In the genomic region with DNA sequence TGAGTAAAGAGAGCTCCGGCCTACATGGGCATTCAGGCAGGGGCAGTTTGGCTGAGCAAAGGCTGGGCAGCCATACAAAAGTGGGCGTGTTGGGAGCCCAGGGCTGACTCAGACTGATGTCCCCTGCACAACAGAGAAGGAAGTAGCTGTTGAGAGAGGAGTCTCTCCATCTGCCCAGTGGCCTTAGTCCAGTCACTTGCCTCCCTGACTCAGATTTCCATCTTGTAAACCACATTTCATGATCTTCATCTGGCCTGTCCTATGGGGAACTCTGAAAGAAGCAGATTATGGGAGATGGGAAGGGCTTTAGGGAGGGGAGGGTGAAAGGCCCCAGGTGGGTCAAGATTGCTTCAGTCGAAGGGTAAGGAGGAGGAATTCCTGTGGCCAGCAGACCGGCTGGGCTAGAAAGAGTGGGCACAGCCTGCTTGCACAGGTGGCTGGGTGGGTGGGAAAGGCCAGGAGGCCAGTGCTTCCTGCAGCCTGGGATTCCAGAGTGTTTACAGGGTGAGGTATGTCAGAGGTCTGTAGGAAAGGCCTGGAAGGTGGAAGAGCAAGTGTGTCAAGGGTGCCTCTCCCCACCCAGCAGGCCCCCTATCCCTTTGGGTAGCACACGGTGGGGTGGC, we compare ENCODE assay signal across 10 mouse cellular contexts.
DNase-seq lines count a peak whose midpoint lies in the region; ATAC-seq and TF ChIP-seq lines count a peak whose summit lies in the region.
"Had no signal": no experiment of that assay in that cellular context is flagged by ENCODE, and none has a peak within 500 bp of the region (broad histone marks: within the 10 kb centered on the region; RNA-seq: fewer than 3 reads in every experiment).

No protein-coding gene starts in this region.

- no peak overlapping the region for H3K4me3 ChIP-seq in kidney, embryonic 15.5 days (replicated peaks)
- H3K4me3 ChIP-seq in liver, postnatal 0 days (ENCODE audit: low read depth, low read length) = no peak overlapping the region
- H3K4me3 ChIP-seq: embryonic facial prominence, embryonic 13.5 days; heart, adult 2 months had no signal

- H3K9ac ChIP-seq in kidney, embryonic 15.5 days = no peak overlapping the region
- H3K9ac ChIP-seq in liver, postnatal 0 days (replicated peaks) = 0 out of 2 replicates have a peak overlapping the region, but pooled peaks have one; percentile 26
- H3K9ac ChIP-seq: embryonic facial prominence, embryonic 13.5 days had no signal

- TF ChIP-seq EP300 in liver, postnatal 0 days (IDR thresholded peaks at IDR 0.05; ENCODE audit: low read depth) = no peak

- H3K27ac ChIP-seq in kidney, embryonic 15.5 days = 0 out of 2 replicates have a peak overlapping the region, but pooled peaks have one; percentile 18
- peak overlapping the region; percentile 72; the same call in 1 of the 2 replicates for H3K27ac ChIP-seq in liver, postnatal 0 days (ENCODE audit: low read depth)
- H3K27ac ChIP-seq: embryonic facial prominence, embryonic 13.5 days had no signal

- 0 out of 2 replicates have a peak, but pooled peaks have one; percentile 19 for ATAC-seq in kidney, embryonic 15.5 days (replicated peaks; ENCODE audit: low FRiP score)
- no peak for ATAC-seq in liver, postnatal 0 days

- no peaks in the 10 kb centered on the region for H3K27me3 ChIP-seq in kidney, embryonic 15.5 days
- no peaks in the 10 kb centered on the region for H3K27me3 ChIP-seq in liver, postnatal 0 days (ENCODE audit: insufficient read depth, low read length)
- H3K27me3 ChIP-seq: embryonic facial prominence, embryonic 13.5 days; megakaryocyte, embryonic 14.5 days had no signal

- no peak for TF ChIP-seq CTCF in liver, postnatal 0 days (IDR thresholded peaks at IDR 0.05; ENCODE audit: low read depth)

- 73% methylated on average over 5 of the region's 5 CpGs for WGBS in kidney, embryonic 15.5 days
- 74% methylated on average over 5 of the region's 5 CpGs for WGBS in liver, postnatal 0 days (ENCODE audit: insufficient replicate concordance)

- no peaks in the 10 kb centered on the region for H3K9me3 ChIP-seq in kidney, embryonic 15.5 days (replicated peaks)
- H3K9me3 ChIP-seq in liver, postnatal 0 days (ENCODE audit: low read length) = no peaks in the 10 kb centered on the region
- H3K9me3 ChIP-seq: embryonic facial prominence, embryonic 13.5 days had no signal

- H3K4me2 ChIP-seq in kidney, embryonic 15.5 days = no peak overlapping the region
- H3K4me2 ChIP-seq in liver, postnatal 0 days (ENCODE audit: low read depth, low read length) = no peak overlapping the region
- H3K4me2 ChIP-seq: embryonic facial prominence, embryonic 13.5 days had no signal

- DNase-seq in kidney, postnatal 36 days = no peak
- DNase-seq in 3134 (ENCODE audit: extremely low read depth, insufficient read length, low spot score) (peak; percentile 79), NIH3T3 (ENCODE audit: low read depth) (peak; percentile 38)
- no peak for DNase-seq in liver, postnatal 0 days
- DNase-seq in layer of hippocampus, postnatal 14 days (ENCODE audit: low spot score in 2 of 2) = no peak
- DNase-seq in right cerebral cortex, adult 2 months (ENCODE audit: low spot score in 2 of 2) = no peak

- H3K4me1 ChIP-seq in kidney, embryonic 15.5 days = peaks cover 34% of the 10 kb centered on the region
- H3K4me1 ChIP-seq in liver, postnatal 0 days (ENCODE audit: insufficient read depth) = peaks cover 65% of the 10 kb centered on the region

- no peaks in the 10 kb centered on the region for H3K36me3 ChIP-seq in kidney, embryonic 15.5 days
- no peaks in the 10 kb centered on the region for H3K36me3 ChIP-seq in liver, postnatal 0 days (replicated peaks; ENCODE audit: insufficient read depth, low read length)
- H3K36me3 ChIP-seq: embryonic facial prominence, embryonic 13.5 days had no signal

Comparison
In these comparisons a context has a peak if more than half of its experiments do, and no peak if none do; other contexts are left out.
1. DNase-seq: peak in 3134 (single experiment) and NIH3T3 (single experiment); none in kidney, postnatal 36 days (0 of 2), liver, postnatal 0 days (single experiment), layer of hippocampus, postnatal 14 days (0 of 2) and right cerebral cortex, adult 2 months (0 of 2).